8 mouse cellular contexts compared by ENCODE assay signal in genomic region chr5:114443566-114444367, GRCm38 (mm10). TPM values are rescaled to one million over a fixed set of nuclear protein-coding genes. Genes with fewer than 3 reads are reported as not detected.
DNase-seq lines count a peak whose midpoint lies in the region; ATAC-seq and TF ChIP-seq lines count a peak whose summit lies in the region.

Gene Mmab (minus strand): TSS chr5:114444060.
Gene Mvk (plus strand): TSS chr5:114444269.

- no peaks in the 10 kb centered on the region for H3K79me3 ChIP-seq in C2C12 (ENCODE audit: low read depth)

- DNase-seq in brain, embryonic 14.5 days (ENCODE audit: low read depth): peak; percentile 100
- DNase-seq in liver, adult 2 months (ENCODE audit: extremely low read depth, low read depth, low spot score): peak; percentile 99
- peak; percentile 97 for DNase-seq in splenic B cell, adult 2 months (ENCODE audit: low read depth, low spot score)

- peak within 1 kb of the TSS; percentile 79 for H3K9ac ChIP-seq in heart, embryonic 11.5 days (ENCODE audit: low read depth, low read length)
- H3K9ac ChIP-seq in kidney, embryonic 16.5 days (replicated peaks; ENCODE audit: low read length): peak within 1 kb of the TSS; percentile 90
- H3K9ac ChIP-seq in liver, adult 2 months (ENCODE audit: low read depth, low read length): peak within 1 kb of the TSS; percentile 72

- H3K4me2 ChIP-seq in heart, embryonic 11.5 days: peak within 1 kb of the TSS; percentile 85
- H3K4me2 ChIP-seq in kidney, embryonic 16.5 days (replicated peaks; ENCODE audit: low read depth, low read length): peak within 1 kb of the TSS; percentile 89
- peak within 1 kb of the TSS; percentile 91 for H3K4me2 ChIP-seq in myocyte (ENCODE audit: low read depth)

- peak; percentile 45; the same call in 1 of the 2 replicates for TF ChIP-seq POLR2A in brain, embryonic 14.5 days (IDR thresholded peaks at IDR 0.05; ENCODE audit: borderline replicate concordance, extremely low read depth, insufficient read depth, insufficient read length, poor library complexity, severe bottlenecking)
- peak; percentile 41; the same call in 1 of the 2 replicates for TF ChIP-seq POLR2A in liver, adult 2 months (IDR thresholded peaks at IDR 0.05; ENCODE audit: extremely low read depth, insufficient read depth, low read length)
- peak; percentile 80 for TF ChIP-seq POLR2A in myocyte (IDR thresholded peaks at IDR 0.05; ENCODE audit: insufficient read length, low read depth)

- ATAC-seq in heart, embryonic 11.5 days (replicated peaks; ENCODE audit: insufficient number of reproducible peaks, low FRiP score, low TSS enrichment): peak; percentile 96
- peak; percentile 98 for ATAC-seq in kidney, embryonic 16.5 days (ENCODE audit: low FRiP score, low TSS enrichment)

- H3K4me3 ChIP-seq in C2C12 (ENCODE audit: insufficient read depth, poor library complexity, severe bottlenecking) (peak within 1 kb of the TSS; percentile 71), myocyte (peak within 1 kb of the TSS; percentile 55)
- H3K4me3 ChIP-seq in erythroblast, embryonic 14.5 days (replicated peaks): peak within 1 kb of the TSS; percentile 71
- peak within 1 kb of the TSS; percentile 84 for H3K4me3 ChIP-seq in heart, embryonic 11.5 days (ENCODE audit: low read depth, low read length)
- H3K4me3 ChIP-seq in kidney, embryonic 16.5 days (ENCODE audit: low read length): peak within 1 kb of the TSS; percentile 96
- peak within 1 kb of the TSS; percentile 68 for H3K4me3 ChIP-seq in liver, adult 2 months (ENCODE audit: insufficient read depth, low read depth, low read length)

- H3K27me3 ChIP-seq in C2C12 (ENCODE audit: control insufficient read depth, insufficient read depth, insufficient read length) (no peaks in the 10 kb centered on the region), myocyte (ENCODE audit: control insufficient read depth, insufficient read depth, insufficient read length) (no peaks in the 10 kb centered on the region)
- H3K27me3 ChIP-seq in erythroblast, embryonic 14.5 days (ENCODE audit: control insufficient read depth): no peaks in the 10 kb centered on the region
- no peaks in the 10 kb centered on the region for H3K27me3 ChIP-seq in heart, embryonic 11.5 days (ENCODE audit: control insufficient read depth, insufficient read depth, low read length)
- no peaks in the 10 kb centered on the region for H3K27me3 ChIP-seq in kidney, embryonic 16.5 days (ENCODE audit: insufficient read depth, low read length)
- H3K27me3 ChIP-seq in liver, adult 2 months (ENCODE audit: control insufficient read depth, insufficient read depth, low read length): no peaks in the 10 kb centered on the region
- H3K27me3 ChIP-seq in splenic B cell, adult 2 months (ENCODE audit: control insufficient read depth, insufficient read depth, low read length, poor library complexity, severe bottlenecking): no peaks in the 10 kb centered on the region

- WGBS in heart, embryonic 11.5 days (ENCODE audit: insufficient replicate concordance): 2% methylated on average over 43 of the region's 43 CpGs
- 2% methylated on average over 43 of the region's 43 CpGs for WGBS in kidney, embryonic 16.5 days
- 1% methylated on average over 43 of the region's 43 CpGs for WGBS in liver, adult 2 months

- peak within 1 kb of the TSS; percentile 68 for H3ac ChIP-seq in C2C12 (ENCODE audit: control insufficient read depth, insufficient read length, low read depth)
- H3ac ChIP-seq in myocyte (ENCODE audit: control insufficient read depth, insufficient read length): peak within 1 kb of the TSS; percentile 50

- peaks cover 11% of the 10 kb centered on the region for H3K36me3 ChIP-seq in C2C12 (ENCODE audit: control insufficient read depth, insufficient read depth)
- H3K36me3 ChIP-seq in erythroblast, embryonic 14.5 days (ENCODE audit: control insufficient read depth): peaks cover 11% of the 10 kb centered on the region
- no peaks in the 10 kb centered on the region for H3K36me3 ChIP-seq in heart, embryonic 11.5 days (ENCODE audit: control insufficient read depth, insufficient read depth, low read length)
- peaks cover 17% of the 10 kb centered on the region; the same call in 1 of the 2 replicates for H3K36me3 ChIP-seq in kidney, embryonic 16.5 days (ENCODE audit: insufficient read depth, low read length)
- no peaks in the 10 kb centered on the region for H3K36me3 ChIP-seq in liver, adult 2 months (ENCODE audit: control insufficient read depth, insufficient read depth, low read length)
- no peaks in the 10 kb centered on the region for H3K36me3 ChIP-seq in myocyte (ENCODE audit: control insufficient read depth, insufficient read depth)
- H3K36me3 ChIP-seq in splenic B cell, adult 2 months (ENCODE audit: control insufficient read depth, insufficient read depth, low read length, poor library complexity, severe bottlenecking): no peaks in the 10 kb centered on the region

- no peaks in the 10 kb centered on the region for H3K9me3 ChIP-seq in erythroblast, embryonic 14.5 days (ENCODE audit: control insufficient read depth, low read length)
- H3K9me3 ChIP-seq in heart, embryonic 11.5 days (replicated peaks; ENCODE audit: control insufficient read depth, low read length): no peaks in the 10 kb centered on the region
- no peaks in the 10 kb centered on the region for H3K9me3 ChIP-seq in kidney, embryonic 16.5 days (ENCODE audit: low read length)

- H3K79me2 ChIP-seq in C2C12 (ENCODE audit: control insufficient read depth, insufficient read depth) (no peaks in the 10 kb centered on the region), myocyte (ENCODE audit: control insufficient read depth, insufficient read depth) (peaks cover 6% of the 10 kb centered on the region)
- H3K79me2 ChIP-seq in liver, adult 2 months (ENCODE audit: control insufficient read depth, insufficient read depth, low read length): no peaks in the 10 kb centered on the region

- TF ChIP-seq CTCF in C2C12 (IDR thresholded peaks at IDR 0.05; ENCODE audit: control insufficient read depth, insufficient read depth, insufficient read length): no peak
- no peak for TF ChIP-seq CTCF in brain, embryonic 14.5 days (IDR thresholded peaks at IDR 0.05; ENCODE audit: borderline replicate concordance, extremely low read depth, insufficient read depth, insufficient read length)
- TF ChIP-seq CTCF in liver, adult 2 months (IDR thresholded peaks at IDR 0.05; ENCODE audit: low read depth, low read length): no peak

- peak within 1 kb of the TSS; percentile 41; the same call in 1 of the 2 replicates for H3K27ac ChIP-seq in heart, embryonic 11.5 days (ENCODE audit: low read depth, low read length)
- H3K27ac ChIP-seq in kidney, embryonic 16.5 days (ENCODE audit: low read length): peak within 1 kb of the TSS; percentile 75
- peak within 1 kb of the TSS; percentile 67 for H3K27ac ChIP-seq in liver, adult 2 months (replicated peaks; ENCODE audit: insufficient read depth, low read depth, low read length)

- peaks cover 26% of the 10 kb centered on the region for H3K4me1 ChIP-seq in erythroblast, embryonic 14.5 days (ENCODE audit: control insufficient read depth)
- peaks cover 6% of the 10 kb centered on the region; the same call in 1 of the 2 replicates for H3K4me1 ChIP-seq in heart, embryonic 11.5 days (ENCODE audit: control insufficient read depth, insufficient read depth, low read length)
- H3K4me1 ChIP-seq in kidney, embryonic 16.5 days (ENCODE audit: insufficient read depth, low read length): peaks cover 14% of the 10 kb centered on the region
- peaks cover 6% of the 10 kb centered on the region for H3K4me1 ChIP-seq in liver, adult 2 months (ENCODE audit: control insufficient read depth, insufficient read depth, low read length)

TF ChIP-seq in C2C12, 6 proteins besides CTCF, POLR2A, EP300 and RAD21:
- TF ChIP-seq MYOD1 (IDR thresholded peaks at IDR 0.05; ENCODE audit: control insufficient read depth, insufficient read length, low read depth) (no peak), FOSL1 (IDR thresholded peaks at IDR 0.05; ENCODE audit: insufficient read depth, low read length, poor library complexity, severe bottlenecking) (no peak)

TF ChIP-seq in myocyte, 11 proteins besides CTCF, POLR2A, EP300 and RAD21:
- TF ChIP-seq SRF (IDR thresholded peaks at IDR 0.05; ENCODE audit: control insufficient read depth, insufficient read length, low read depth) (peak; percentile 74), TCF3 (IDR thresholded peaks at IDR 0.05; ENCODE audit: insufficient read length, low read depth) (no peak), POLR2AphosphoS2 (IDR thresholded peaks at IDR 0.05; ENCODE audit: insufficient read length, low read depth) (peak; percentile 70), MAX (IDR thresholded peaks at IDR 0.05; ENCODE audit: low read depth) (no peak), USF1 (IDR thresholded peaks at IDR 0.05; ENCODE audit: low read depth) (no peak), E2F4 (IDR thresholded peaks at IDR 0.05; ENCODE audit: insufficient read depth) (no peak)
TF ChIP-seq in myocyte: peak in this region for 2.

RNA-seq across cellular contexts. Expression of gene Mmab, which starts in this region (rescaled TPM):
- 9.4 TPM for polyA plus RNA-seq in C2C12 (2012; fragmentation: generic; extraction: Trizol)
- 26.2 and 28.3 TPM in 2 replicates for polyA plus RNA-seq in brain, embryonic 14.5 days (2012; rRNA removed)
- 0.30 and 0.35 TPM in 2 replicates for polyA plus RNA-seq in erythroblast, embryonic 14.5 days (2012)
- polyA plus RNA-seq in heart, embryonic 11.5 days (2014; fragmentation: Nextera tagmentation; extraction: Ambion mirVana): 25.4 and 31.5 TPM in 2 replicates
- 35.8 and 36.9 TPM in 2 replicates for polyA plus RNA-seq in kidney, embryonic 16.5 days (2015; fragmentation: Nextera tagmentation; extraction: Ambion mirVana)
- 13.2 and 14.5 TPM in 2 replicates for total RNA-seq in liver, adult 2 months (2014; rRNA removed)
- 22.2 and 22.4 TPM in 2 replicates for polyA plus RNA-seq in liver, adult 2 months (2012; rRNA removed)
- polyA plus RNA-seq in myocyte (2012; fragmentation: generic; extraction: Trizol): 19.9 TPM

RNA-seq across cellular contexts. Expression of gene Mvk, which starts in this region (rescaled TPM):
- polyA plus RNA-seq in C2C12 (2012; fragmentation: generic; extraction: Trizol): 46.0 TPM
- 63.8 and 67.6 TPM in 2 replicates for polyA plus RNA-seq in brain, embryonic 14.5 days (2012; rRNA removed)
- polyA plus RNA-seq in erythroblast, embryonic 14.5 days (2012): 1.7 and 2.0 TPM in 2 replicates
- polyA plus RNA-seq in heart, embryonic 11.5 days (2014; fragmentation: Nextera tagmentation; extraction: Ambion mirVana): 27.9 and 30.4 TPM in 2 replicates
- polyA plus RNA-seq in kidney, embryonic 16.5 days (2015; fragmentation: Nextera tagmentation; extraction: Ambion mirVana): 37.2 and 39.5 TPM in 2 replicates
- 36.6 and 39.2 TPM in 2 replicates for total RNA-seq in liver, adult 2 months (2014; rRNA removed)
- polyA plus RNA-seq in liver, adult 2 months (2012; rRNA removed): 59.5 and 63.0 TPM in 2 replicates
- 56.6 TPM for polyA plus RNA-seq in myocyte (2012; fragmentation: generic; extraction: Trizol)

Comparison
In these comparisons a context has a peak if more than half of its experiments do, and no peak if none do; other contexts are left out.
1. Peak in every context shown above with its lines: DNase-seq, ATAC-seq, H3K4me3 ChIP-seq and H3K27ac ChIP-seq.